Mouse (Mus musculus) MEL (cell line): ENCODE measurements at regions not wholly inside any gene's neighbourhood (a gene's known extent, or its start where the extent isn't known, plus 50 kb on each side); places are given as distances from the start of the nearest gene placed in this dataset.

Experiments
- CHD1 ChIP-seq: IDR thresholded peaks from 2 replicates; pipeline ENCODE4 v1.6.1; 2012; ENCODE audit warnings: low read depth, mild to moderate bottlenecking, inconsistent platforms, low read length, improper control_type of control experiment
- KAT2A ChIP-seq: conservative IDR thresholded peaks from 2 replicates; pipeline ENCODE4 v1.6.1; 2012; ENCODE audit warnings: low read depth, low read length, improper control_type of control experiment, inconsistent platforms

DNA sequence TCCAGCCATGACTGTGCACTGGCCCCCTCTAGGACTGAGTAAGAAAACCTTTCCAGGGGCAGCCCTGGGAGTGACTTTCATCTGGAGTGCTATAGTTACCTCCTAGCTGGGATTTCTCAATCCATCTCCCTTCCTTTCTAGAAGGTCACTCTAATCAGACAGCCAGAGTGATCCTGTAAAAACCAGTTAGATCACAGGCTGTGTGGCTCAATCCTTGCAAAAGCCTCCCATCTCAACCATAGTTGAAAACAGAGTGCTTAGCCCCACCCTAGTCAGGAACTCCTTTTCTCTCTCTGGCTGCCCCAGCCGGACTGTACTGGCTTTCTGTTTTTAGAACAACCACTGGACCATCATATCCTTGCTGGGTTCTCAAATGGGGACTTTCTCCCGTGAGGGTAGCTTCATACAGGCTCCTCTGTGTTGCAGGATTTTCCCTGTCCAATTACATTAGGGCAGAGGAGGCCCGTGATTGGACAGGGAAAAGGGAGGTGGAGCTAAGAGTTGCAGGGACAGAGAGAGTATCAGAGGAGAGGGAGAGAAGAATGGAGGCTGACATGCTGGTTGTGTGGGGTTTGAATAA, 78.0 kb upstream of the Cops8 start:
- TF ChIP-seq KAT2A (no peak), CHD1 (no peak)
